Mouse (Mus musculus): ENCODE measurements at regions not wholly inside any gene's neighbourhood (a gene's known extent, or its start where the extent isn't known, plus 50 kb on each side); places are given as distances from the start of the nearest gene placed in this dataset.

- DNase-seq: no peak
Observed at GRCm38 (mm10) chr6:95179993-95180392, 63.0 kb downstream of the Kbtbd8 start.

GRCm38 (mm10) chr6:95182238-95182637 is 65.2 kb downstream of the Kbtbd8 start:
- DNase-seq: no peak

- DNase-seq: no peak
Observed at GRCm38 (mm10) chr6:95185074-95185931, 68.3 kb downstream of the Kbtbd8 start.

GRCm38 (mm10) chr6:95196631-95197030 is 79.6 kb downstream of the Kbtbd8 start:
- no peak for DNase-seq

- no peak for DNase-seq
Observed at GRCm38 (mm10) chr6:95198611-95199010, 81.6 kb downstream of the Kbtbd8 start.

- DNase-seq: no peak
Observed at GRCm38 (mm10) chr6:95202291-95202790, 85.3 kb downstream of the Kbtbd8 start.

GRCm38 (mm10) chr6:95202978-95203377 is 85.9 kb downstream of the Kbtbd8 start:
- DNase-seq: no peak

GRCm38 (mm10) chr6:95204231-95204630 is 87.2 kb downstream of the Kbtbd8 start:
- DNase-seq: no peak

- peak in 1 of 2 experiments; percentile 22 for DNase-seq
Observed at GRCm38 (mm10) chr6:95207063-95207462, 90.0 kb downstream of the Kbtbd8 start.

GRCm38 (mm10) chr6:95217431-95217830 is 100.4 kb downstream of the Kbtbd8 start:
- no peak for DNase-seq

- no peak for DNase-seq
Observed at GRCm38 (mm10) chr6:95218830-95219229, 101.8 kb downstream of the Kbtbd8 start.

- peak in 1 of 2 experiments; percentile 57 for DNase-seq
Observed at GRCm38 (mm10) chr6:95223537-95223936, 98.4 kb upstream of the Gm10234 start.

GRCm38 (mm10) chr6:95229885-95230284 is 92.0 kb upstream of the Gm10234 start:
- DNase-seq: no peak

- DNase-seq: no peak
Observed at GRCm38 (mm10) chr6:95234712-95235111, 87.2 kb upstream of the Gm10234 start.

- DNase-seq: no peak
Observed at GRCm38 (mm10) chr6:95243657-95244056, 78.3 kb upstream of the Gm10234 start.

- DNase-seq: no peak
Observed at GRCm38 (mm10) chr6:95244911-95245310, 77.0 kb upstream of the Gm10234 start.

- no peak for DNase-seq
Observed at GRCm38 (mm10) chr6:95256303-95256702, 65.6 kb upstream of the Gm10234 start.

GRCm38 (mm10) chr6:95261001-95261400 is 60.9 kb upstream of the Gm10234 start:
- no peak for DNase-seq

GRCm38 (mm10) chr6:95264011-95264869 is 57.7 kb upstream of the Gm10234 start:
- no peak for DNase-seq

GRCm38 (mm10) chr6:95269524-95269923 is 52.4 kb upstream of the Gm10234 start:
- DNase-seq: no peak
